Mouse (Mus musculus): Measurements from ENCODE around the gene Eif2ak1. TPM values are rescaled to one million over a fixed set of nuclear protein-coding genes. Genes with fewer than 3 reads are reported as not detected.
A peak's percentile ranks its signal among the peaks of the same experiment; 100 is the strongest.

The Eif2ak1 gene
- polyA plus RNA-seq, 1 experiment from 2014 or later = 48.0 TPM

- DNase-seq (ENCODE audit: low spot score) (peak; percentile 25), ATAC-seq (ENCODE audit: low FRiP score) (peak; percentile 65)
- under 1% methylated on average over 32 of the region's 32 CpGs for WGBS
These were observed 333 bp downstream of the Eif2ak1 start for GRCm38 (mm10) chr5:143817931-143818311.

DNA sequence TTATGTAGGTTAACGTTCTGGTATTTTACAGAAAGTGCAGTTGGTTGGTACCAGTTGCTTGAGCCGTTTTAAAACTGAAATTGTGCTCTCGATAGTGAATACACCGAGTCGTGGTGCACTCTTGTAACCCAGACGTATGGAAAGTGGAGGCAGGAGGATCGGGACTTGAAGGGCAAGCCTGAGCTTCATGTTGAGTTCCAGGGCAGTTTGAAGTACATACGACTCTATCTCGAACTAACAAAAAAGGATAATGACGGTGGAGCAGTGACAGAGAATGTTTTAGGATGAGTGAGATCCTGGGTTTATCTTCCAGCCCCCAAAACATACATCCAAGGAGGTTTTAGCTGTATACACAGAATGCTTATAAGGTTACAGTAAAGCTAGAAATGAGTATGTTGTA lies 873 bp downstream of the Eif2ak1 start:
- H3K4me3 ChIP-seq (replicated peaks; ENCODE audit: low read length) = peak overlapping the region; percentile 76
- no peak for DNase-seq (ENCODE audit: low spot score)
- H3K9ac ChIP-seq = peak overlapping the region; percentile 76
- WGBS = 15% methylated on average over 10 of the region's 10 CpGs
- H3K36me3 ChIP-seq (replicated peaks; ENCODE audit: control insufficient read depth, insufficient read depth) = no peaks in the 10 kb centered on the region
- no peaks in the 10 kb centered on the region for H3K27me3 ChIP-seq (ENCODE audit: control insufficient read depth, insufficient read depth, low read length)
- H3K4me2 ChIP-seq (replicated peaks) = peak overlapping the region; percentile 61
- H3K9me3 ChIP-seq (ENCODE audit: control insufficient read depth, low read length) = no peaks in the 10 kb centered on the region
- no peak for ATAC-seq (ENCODE audit: low FRiP score)
- peaks cover 9% of the 10 kb centered on the region; the same call in 1 of the 2 replicates for H3K4me1 ChIP-seq (replicated peaks; ENCODE audit: control insufficient read depth, insufficient read depth, low read length)
- H3K27ac ChIP-seq = no peak overlapping the region

More at GRCm38 (mm10) chr5:143817931-143818311, 333 bp downstream of the Eif2ak1 start:
- peak overlapping the region; percentile 76 for H3K4me3 ChIP-seq (replicated peaks; ENCODE audit: low read length)
- no peaks in the 10 kb centered on the region for H3K27me3 ChIP-seq (ENCODE audit: control insufficient read depth, insufficient read depth, low read length)
- H3K27ac ChIP-seq = peak overlapping the region; percentile 52; the same call in 1 of the 2 replicates
- H3K9ac ChIP-seq = peak overlapping the region; percentile 76
- no peaks in the 10 kb centered on the region for H3K9me3 ChIP-seq (ENCODE audit: control insufficient read depth, low read length)
- no peaks in the 10 kb centered on the region for H3K36me3 ChIP-seq (replicated peaks; ENCODE audit: control insufficient read depth, insufficient read depth)
- H3K4me1 ChIP-seq (replicated peaks; ENCODE audit: control insufficient read depth, insufficient read depth, low read length) = peaks cover 9% of the 10 kb centered on the region; the same call in 1 of the 2 replicates
- peak overlapping the region; percentile 61 for H3K4me2 ChIP-seq (replicated peaks)

GRCm38 (mm10) chr5:143818949-143819348 lies 1.4 kb downstream of the Eif2ak1 start:
- Histone ChIP-seq H3K4me1 (replicated peaks; ENCODE audit: control insufficient read depth, insufficient read depth, low read length) (peaks cover 9% of the 10 kb centered on the region; the same call in 1 of the 2 replicates), H3K9me3 (ENCODE audit: control insufficient read depth, low read length) (no peaks in the 10 kb centered on the region), H3K27me3 (ENCODE audit: control insufficient read depth, insufficient read depth, low read length) (no peaks in the 10 kb centered on the region), H3K36me3 (replicated peaks; ENCODE audit: control insufficient read depth, insufficient read depth) (no peaks in the 10 kb centered on the region), H3K27ac (no peak overlapping the region), H3K4me2 (replicated peaks) (peak overlapping the region; percentile 61), H3K9ac (no peak overlapping the region), H3K4me3 (replicated peaks; ENCODE audit: low read length) (no peak overlapping the region; the same call in 1 of the 2 replicates)
- WGBS = 88% methylated on average over 13 of the region's 13 CpGs
- DNase-seq (ENCODE audit: low spot score) (no peak), ATAC-seq (ENCODE audit: low FRiP score) (no peak)

DNA sequence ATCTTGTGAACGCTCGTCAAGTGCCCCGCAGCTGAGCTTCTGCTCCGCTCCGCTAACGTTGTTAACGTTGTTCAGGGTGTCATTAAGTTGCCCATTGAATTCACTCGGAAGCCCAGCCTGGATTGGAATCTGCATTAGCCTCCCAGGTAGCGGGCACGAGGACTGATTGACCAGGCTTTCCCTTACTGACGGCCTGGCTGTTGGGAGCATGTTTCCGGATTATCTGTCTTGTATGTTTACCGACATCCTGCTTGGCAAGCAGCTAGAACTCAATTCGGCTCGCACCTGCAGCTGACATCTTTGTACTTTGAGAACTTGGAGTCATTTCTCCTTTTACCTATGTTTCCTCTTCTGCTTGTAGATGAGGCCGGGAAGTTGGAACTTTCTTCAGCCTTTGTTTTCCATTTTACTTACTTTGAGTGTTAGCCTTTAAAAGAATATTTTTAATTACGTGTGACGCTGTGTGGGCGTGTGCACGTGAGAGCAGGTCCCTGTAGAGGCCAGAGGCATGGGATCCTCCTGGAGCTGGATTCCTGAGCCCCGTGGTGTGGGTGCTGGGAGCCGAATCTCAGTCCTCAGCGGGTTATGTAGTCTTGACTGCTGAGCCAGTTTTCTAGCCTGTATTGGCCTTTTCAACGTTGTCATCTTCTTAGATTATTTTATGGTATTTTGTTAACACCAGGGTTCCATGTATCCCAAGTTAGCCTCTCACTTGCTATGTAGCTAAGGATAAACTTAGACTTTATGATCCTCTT lies 2.5 kb downstream of the Eif2ak1 start:
- no peak for DNase-seq (ENCODE audit: low spot score)
- no peak overlapping the region for H3K27ac ChIP-seq
- no peak overlapping the region for H3K4me2 ChIP-seq (replicated peaks)
- no peaks in the 10 kb centered on the region for H3K27me3 ChIP-seq (ENCODE audit: control insufficient read depth, insufficient read depth, low read length)
- no peaks in the 10 kb centered on the region for H3K36me3 ChIP-seq (replicated peaks; ENCODE audit: control insufficient read depth, insufficient read depth)
- H3K9me3 ChIP-seq (ENCODE audit: control insufficient read depth, low read length) = no peaks in the 10 kb centered on the region
- peaks cover 9% of the 10 kb centered on the region; the same call in 1 of the 2 replicates for H3K4me1 ChIP-seq (replicated peaks; ENCODE audit: control insufficient read depth, insufficient read depth, low read length)
- WGBS = 88% methylated on average over 24 of the region's 24 CpGs
- no peak for ATAC-seq (ENCODE audit: low FRiP score)
- H3K4me3 ChIP-seq (replicated peaks; ENCODE audit: low read length) = no peak overlapping the region
- H3K9ac ChIP-seq = no peak overlapping the region

DNA sequence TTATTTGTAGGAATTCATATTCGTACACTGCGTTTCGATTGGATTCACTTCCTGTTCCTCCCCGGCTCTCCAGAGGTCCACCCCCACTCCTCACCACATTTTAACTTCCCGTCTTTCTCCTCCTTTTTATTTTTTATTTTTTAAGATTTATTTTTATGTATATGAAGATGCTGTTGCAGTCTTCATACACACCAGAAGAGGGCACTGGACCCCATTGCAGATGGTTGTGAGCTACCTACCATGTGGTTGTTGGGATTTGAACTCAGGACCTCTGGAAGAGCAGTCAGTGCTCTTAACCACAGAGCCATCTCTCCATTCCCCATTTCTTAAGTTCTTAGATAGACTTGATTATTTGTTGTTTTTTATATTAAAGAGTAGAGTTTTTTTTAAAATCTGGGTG lies 3.2 kb downstream of the Eif2ak1 start:
- 94% methylated on average over 5 of the region's 5 CpGs for whole genome bisulfite sequencing
- no peak overlapping the region for H3K27ac ChIP-seq
- H3K4me1 ChIP-seq (replicated peaks; ENCODE audit: control insufficient read depth, insufficient read depth, low read length) = peaks cover 9% of the 10 kb centered on the region; the same call in 1 of the 2 replicates
- H3K4me3 ChIP-seq (replicated peaks; ENCODE audit: low read length) = no peak overlapping the region
- no peak overlapping the region for H3K9ac ChIP-seq
- DNase-seq (ENCODE audit: low spot score) (no peak), ATAC-seq (ENCODE audit: low FRiP score) (no peak)
- H3K36me3 ChIP-seq (replicated peaks; ENCODE audit: control insufficient read depth, insufficient read depth) = no peaks in the 10 kb centered on the region
- no peak overlapping the region for H3K4me2 ChIP-seq (replicated peaks)
- H3K9me3 ChIP-seq (ENCODE audit: control insufficient read depth, low read length) = no peaks in the 10 kb centered on the region
- H3K27me3 ChIP-seq (ENCODE audit: control insufficient read depth, insufficient read depth, low read length) = no peaks in the 10 kb centered on the region

DNA sequence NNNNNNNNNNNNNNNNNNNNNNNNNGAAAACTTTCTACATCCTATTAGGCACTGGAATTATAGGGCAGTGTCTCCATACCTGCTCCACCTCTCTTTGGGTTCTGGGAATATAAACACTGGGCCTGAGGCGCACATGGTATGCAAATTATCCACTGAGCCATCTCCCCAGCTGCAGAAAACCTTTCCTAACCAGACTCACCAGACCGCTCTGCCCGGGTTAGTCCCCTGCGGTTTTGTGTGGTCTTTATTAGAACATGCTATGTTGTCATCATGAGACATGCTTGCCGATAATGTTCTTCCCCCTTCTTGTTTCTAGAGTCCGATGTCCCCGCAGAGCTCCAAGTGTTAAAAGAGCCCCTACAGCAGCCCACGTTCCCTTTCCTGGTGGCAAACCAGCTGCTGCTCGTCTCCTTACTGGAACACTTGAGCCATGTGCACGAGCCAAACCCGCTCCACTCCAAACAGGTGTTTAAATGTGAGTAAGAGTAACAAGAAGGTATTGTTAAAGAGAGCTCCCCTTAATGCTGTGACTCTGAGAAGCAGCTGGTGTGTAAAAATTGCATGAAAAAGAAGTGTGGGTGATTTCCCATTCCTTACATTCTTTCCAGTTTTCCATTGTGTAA lies 54.1 kb downstream of the Eif2ak1 start:
- H3K4me2 ChIP-seq (replicated peaks) = no peak overlapping the region
- no peak overlapping the region for H3K4me3 ChIP-seq (replicated peaks; ENCODE audit: low read length)
- peaks cover 50% of the 10 kb centered on the region for H3K36me3 ChIP-seq (replicated peaks; ENCODE audit: control insufficient read depth, insufficient read depth)
- 92% methylated on average over 11 of the region's 11 CpGs for WGBS
- ATAC-seq (ENCODE audit: low FRiP score) (no peak), DNase-seq (ENCODE audit: low spot score) (no peak)
- no peaks in the 10 kb centered on the region for H3K27me3 ChIP-seq (ENCODE audit: control insufficient read depth, insufficient read depth, low read length)
- H3K4me1 ChIP-seq (replicated peaks; ENCODE audit: control insufficient read depth, insufficient read depth, low read length) = no peaks in the 10 kb centered on the region
- H3K9ac ChIP-seq = no peak overlapping the region
- H3K9me3 ChIP-seq (ENCODE audit: control insufficient read depth, low read length) = no peaks in the 10 kb centered on the region
- H3K27ac ChIP-seq = no peak overlapping the region

DNA sequence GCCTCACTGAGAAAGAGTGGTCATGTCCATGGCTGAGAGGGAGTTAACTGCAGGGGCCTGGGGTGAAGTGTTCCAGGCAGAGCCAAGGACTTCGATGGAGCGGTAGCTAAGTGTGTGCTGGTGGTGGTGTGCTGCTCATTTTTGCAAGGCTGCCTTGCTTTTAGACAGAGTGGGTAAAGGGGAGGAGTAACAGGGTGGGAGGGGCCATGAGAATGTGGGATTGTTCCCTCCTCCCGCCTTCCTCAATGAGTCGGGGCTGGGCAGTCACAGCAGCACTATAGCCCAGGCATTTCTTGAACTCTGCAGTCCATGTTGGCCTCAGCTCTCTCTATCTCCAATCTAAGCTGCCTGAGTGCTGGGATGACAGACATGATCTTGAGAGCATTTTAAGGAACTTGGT lies 57.0 kb downstream of the Eif2ak1 start:
- no peaks in the 10 kb centered on the region for H3K27me3 ChIP-seq (ENCODE audit: control insufficient read depth, insufficient read depth, low read length)
- H3K4me1 ChIP-seq (replicated peaks; ENCODE audit: control insufficient read depth, insufficient read depth, low read length) = no peaks in the 10 kb centered on the region
- ATAC-seq (ENCODE audit: low FRiP score) (no peak), DNase-seq (ENCODE audit: low spot score) (no peak)
- H3K36me3 ChIP-seq (replicated peaks; ENCODE audit: control insufficient read depth, insufficient read depth) = peaks cover 78% of the 10 kb centered on the region
- H3K4me3 ChIP-seq (replicated peaks; ENCODE audit: low read length) = no peak overlapping the region
- no peak overlapping the region for H3K27ac ChIP-seq
- H3K9me3 ChIP-seq (ENCODE audit: control insufficient read depth, low read length) = no peaks in the 10 kb centered on the region
- H3K9ac ChIP-seq = no peak overlapping the region
- H3K4me2 ChIP-seq (replicated peaks) = no peak overlapping the region
- WGBS = 74% methylated on average over 4 of the region's 4 CpGs

GRCm38 (mm10) chr5:143885274-143885673 lies 67.7 kb downstream of the Eif2ak1 start:
- Histone ChIP-seq H3K4me1 (replicated peaks; ENCODE audit: control insufficient read depth, insufficient read depth, low read length) (no peaks in the 10 kb centered on the region), H3K4me2 (replicated peaks) (no peak overlapping the region), H3K4me3 (replicated peaks; ENCODE audit: low read length) (no peak overlapping the region), H3K27me3 (ENCODE audit: control insufficient read depth, insufficient read depth, low read length) (no peaks in the 10 kb centered on the region), H3K9me3 (ENCODE audit: control insufficient read depth, low read length) (no peaks in the 10 kb centered on the region), H3K36me3 (replicated peaks; ENCODE audit: control insufficient read depth, insufficient read depth) (peaks cover 100% of the 10 kb centered on the region), H3K27ac (no peak overlapping the region), H3K9ac (no peak overlapping the region)
- no peak for ATAC-seq (ENCODE audit: low FRiP score)
- 96% methylated on average over 3 of the region's 3 CpGs for WGBS
- no peak for DNase-seq (ENCODE audit: low spot score)

- no peak overlapping the region for H3K9ac ChIP-seq
- H3K4me3 ChIP-seq (replicated peaks; ENCODE audit: low read length) = no peak overlapping the region
- WGBS = 89% methylated on average over 6 of the region's 6 CpGs
- no peak for ATAC-seq (ENCODE audit: low FRiP score)
- peaks cover 92% of the 10 kb centered on the region for H3K36me3 ChIP-seq (replicated peaks; ENCODE audit: control insufficient read depth, insufficient read depth)
- no peak overlapping the region for H3K4me2 ChIP-seq (replicated peaks)
- no peaks in the 10 kb centered on the region for H3K27me3 ChIP-seq (ENCODE audit: control insufficient read depth, insufficient read depth, low read length)
- no peak overlapping the region for H3K27ac ChIP-seq
- no peaks in the 10 kb centered on the region for H3K9me3 ChIP-seq (ENCODE audit: control insufficient read depth, low read length)
- DNase-seq (ENCODE audit: low spot score) = no peak
- no peaks in the 10 kb centered on the region for H3K4me1 ChIP-seq (replicated peaks; ENCODE audit: control insufficient read depth, insufficient read depth, low read length)
These were observed 73.2 kb downstream of the Eif2ak1 start for GRCm38 (mm10) chr5:143890741-143891140.

All from hindbrain, embryonic 14.5 days (tissue).